Mouse (Mus musculus): ENCODE measurements around the gene Lat. TPM values are rescaled to one million over a fixed set of nuclear protein-coding genes. Genes with fewer than 3 reads are reported as not detected.
A peak's percentile ranks its signal among the peaks of the same experiment; 100 is the strongest.
"Not testable (repeated sequence)": the region's sequence is repeated elsewhere in the genome, so short reads cannot be mapped to it uniquely, and the experiment has no call there.

The Lat gene
- polyA plus RNA-seq, 1 experiment = 11.8 TPM

GRCm38 (mm10) chr7:126338906-126339305 lies 30.5 kb downstream of the Lat start:
- 0 out of 2 replicates have a peak, but pooled peaks cover 6% of the 10 kb centered on the region for H3K4me1 ChIP-seq (ENCODE audit: control insufficient read depth, insufficient read depth, low read length)
- H3K27ac ChIP-seq (ENCODE audit: insufficient read depth, low read depth, low read length) = no peak overlapping the region
- WGBS = 78% methylated on average over 8 of the region's 8 CpGs

GRCm38 (mm10) chr7:126335556-126335955 lies 33.8 kb downstream of the Lat start:
- WGBS = 95% methylated on average over 1 of the region's 1 CpGs
- TF ChIP-seq CTCF (conservative IDR thresholded peaks at IDR 0.05; ENCODE audit: insufficient read depth, insufficient read length, low read depth, low read length) (peak; percentile 32; the same call in 1 of the 2 replicates), POLR2A (IDR thresholded peaks at IDR 0.05; ENCODE audit: low read depth, low read length) (no peak)
- no peak for DNase-seq

More at GRCm38 (mm10) chr7:126338906-126339305, 30.5 kb downstream of the Lat start:
- Histone ChIP-seq H3K4me3 (ENCODE audit: insufficient read depth, low read depth, low read length) (no peak overlapping the region), H3K27me3 (replicated peaks; ENCODE audit: control insufficient read depth, insufficient read depth, low read length) (no peaks in the 10 kb centered on the region), H3K36me3 (ENCODE audit: control insufficient read depth, insufficient read depth, low read length) (no peaks in the 10 kb centered on the region)
- TF ChIP-seq POLR2A (IDR thresholded peaks at IDR 0.05; ENCODE audit: low read depth, low read length) = no peak
- TF ChIP-seq CTCF (conservative IDR thresholded peaks at IDR 0.05; ENCODE audit: insufficient read depth, insufficient read length, low read depth, low read length) = no peak
- DNase-seq = no peak

GRCm38 (mm10) chr7:126332691-126333090 lies 36.7 kb downstream of the Lat start:
- Histone ChIP-seq H3K27me3 (replicated peaks; ENCODE audit: control insufficient read depth, insufficient read depth, low read length) (no peaks in the 10 kb centered on the region), H3K4me1 (ENCODE audit: control insufficient read depth, insufficient read depth, low read length) (no peaks in the 10 kb centered on the region), H3K36me3 (ENCODE audit: control insufficient read depth, insufficient read depth, low read length) (no peaks in the 10 kb centered on the region), H3K4me3 (ENCODE audit: insufficient read depth, low read depth, low read length) (no peak overlapping the region), H3K27ac (ENCODE audit: insufficient read depth, low read depth, low read length) (no peak overlapping the region)
- 73% methylated on average over 3 of the region's 3 CpGs for WGBS
- TF ChIP-seq POLR2A (IDR thresholded peaks at IDR 0.05; ENCODE audit: low read depth, low read length) (no peak), CTCF (conservative IDR thresholded peaks at IDR 0.05; ENCODE audit: insufficient read depth, insufficient read length, low read depth, low read length) (no peak)
- DNase-seq = no peak

More at GRCm38 (mm10) chr7:126335556-126335955, 33.8 kb downstream of the Lat start:
- no peaks in the 10 kb centered on the region for H3K27me3 ChIP-seq (replicated peaks; ENCODE audit: control insufficient read depth, insufficient read depth, low read length)
- H3K27ac ChIP-seq (ENCODE audit: insufficient read depth, low read depth, low read length) = no peak overlapping the region
- no peak overlapping the region for H3K4me3 ChIP-seq (ENCODE audit: insufficient read depth, low read depth, low read length)
- H3K36me3 ChIP-seq (ENCODE audit: control insufficient read depth, insufficient read depth, low read length) = no peaks in the 10 kb centered on the region
- H3K4me1 ChIP-seq (ENCODE audit: control insufficient read depth, insufficient read depth, low read length) = 0 out of 2 replicates have a peak, but pooled peaks cover 3% of the 10 kb centered on the region

- 49% methylated on average over 2 of the region's 2 CpGs for WGBS
- H3K4me3 ChIP-seq (ENCODE audit: insufficient read depth, low read depth, low read length) = no peak overlapping the region
- H3K36me3 ChIP-seq (ENCODE audit: control insufficient read depth, insufficient read depth, low read length) = no peaks in the 10 kb centered on the region
- H3K27me3 ChIP-seq (replicated peaks; ENCODE audit: control insufficient read depth, insufficient read depth, low read length) = no peaks in the 10 kb centered on the region
- TF ChIP-seq POLR2A (IDR thresholded peaks at IDR 0.05; ENCODE audit: low read depth, low read length) = no peak
- TF ChIP-seq CTCF (conservative IDR thresholded peaks at IDR 0.05; ENCODE audit: insufficient read depth, insufficient read length, low read depth, low read length) = no peak
- H3K4me1 ChIP-seq (ENCODE audit: control insufficient read depth, insufficient read depth, low read length) = no peaks in the 10 kb centered on the region
- no peak for DNase-seq
- no peak overlapping the region for H3K27ac ChIP-seq (ENCODE audit: insufficient read depth, low read depth, low read length)
These were observed 38.7 kb downstream of the Lat start for GRCm38 (mm10) chr7:126330693-126331092.

GRCm38 (mm10) chr7:126329907-126330645 lies 39.3 kb downstream of the Lat start:
- Histone ChIP-seq H3K27ac (ENCODE audit: insufficient read depth, low read depth, low read length) (no peak overlapping the region), H3K36me3 (ENCODE audit: control insufficient read depth, insufficient read depth, low read length) (no peaks in the 10 kb centered on the region), H3K4me1 (ENCODE audit: control insufficient read depth, insufficient read depth, low read length) (no peaks in the 10 kb centered on the region), H3K27me3 (replicated peaks; ENCODE audit: control insufficient read depth, insufficient read depth, low read length) (no peaks in the 10 kb centered on the region), H3K4me3 (ENCODE audit: insufficient read depth, low read depth, low read length) (no peak overlapping the region)
- no peak for DNase-seq
- 82% methylated on average over 9 of the region's 9 CpGs for WGBS
- no peak for TF ChIP-seq CTCF (conservative IDR thresholded peaks at IDR 0.05; ENCODE audit: insufficient read depth, insufficient read length, low read depth, low read length)
- no peak for TF ChIP-seq POLR2A (IDR thresholded peaks at IDR 0.05; ENCODE audit: low read depth, low read length)

- not testable (repeated sequence) for H3K27me3 ChIP-seq (replicated peaks; ENCODE audit: control insufficient read depth, insufficient read depth, low read length); H3K27ac ChIP-seq (ENCODE audit: insufficient read depth, low read depth, low read length); DNase-seq; H3K4me1 ChIP-seq (ENCODE audit: control insufficient read depth, insufficient read depth, low read length); H3K36me3 ChIP-seq (ENCODE audit: control insufficient read depth, insufficient read depth, low read length); H3K4me3 ChIP-seq (ENCODE audit: insufficient read depth, low read depth, low read length)
- 84% methylated on average over 5 of the region's 6 CpGs for whole genome bisulfite sequencing
These were observed 40.5 kb downstream of the Lat start for GRCm38 (mm10) chr7:126328848-126329247.

- H3K4me3 ChIP-seq (ENCODE audit: insufficient read depth, low read depth, low read length); H3K27ac ChIP-seq (ENCODE audit: insufficient read depth, low read depth, low read length); H3K36me3 ChIP-seq (ENCODE audit: control insufficient read depth, insufficient read depth, low read length); H3K4me1 ChIP-seq (ENCODE audit: control insufficient read depth, insufficient read depth, low read length); H3K27me3 ChIP-seq (replicated peaks; ENCODE audit: control insufficient read depth, insufficient read depth, low read length): not testable (repeated sequence)
- WGBS = 24% methylated on average over 9 of the region's 9 CpGs
- DNase-seq = peak; percentile 7
These were observed 43.6 kb downstream of the Lat start for GRCm38 (mm10) chr7:126325576-126326273.

Data from kidney, adult 2 months (tissue).